Mouse (Mus musculus) liver, embryonic 14.5 days (tissue): Measurements from ENCODE around the gene Lrrc8d. TPM values are rescaled to one million over a fixed set of nuclear protein-coding genes. Genes with fewer than 3 reads are reported as not detected.
"Not testable (repeated sequence)": the region's sequence is repeated elsewhere in the genome, so short reads cannot be mapped to it uniquely, and the experiment has no call there.

Experiments
- ATAC-seq: fragments of 200-750 bp; cut with Nextera tagmentation; 2 replicates; pipeline ENCODE4 v1.8.0; 2017; ENCODE audit warnings: moderate number of reproducible peaks, mild to moderate bottlenecking, moderate library complexity; ENCODE audit not compliant: insufficient read depth
- DNase-seq, 3 experiments: peaks; one replicate each; pipeline ENCODE4 v3.0.0-alpha.2; 2012 to 2013; ENCODE audit warnings: low read depth in 3 of 3, low spot score in 3 of 3
- H3K27ac ChIP-seq: fragments of 300-500 bp; sonication (generic); 2 replicates; pipeline ENCODE4 v1.5.1; 2014; ENCODE audit warnings: moderate library complexity, mild to moderate bottlenecking, control low read depth, inconsistent platforms
- H3K27me3 ChIP-seq: fragments of 300-500 bp; sonication (generic); 2 replicates; pipeline ENCODE4 v1.6.1; 2014; ENCODE audit warnings: mild to moderate bottlenecking, low read length, moderate library complexity; ENCODE audit not compliant: control insufficient read depth, insufficient read depth
- H3K36me3 ChIP-seq: fragments of 300-500 bp; sonication (generic); replicated peaks from 2 replicates; pipeline ENCODE4 v1.6.1; 2014; ENCODE audit warnings: low read depth; ENCODE audit not compliant: control insufficient read depth, insufficient read depth
- H3K4me1 ChIP-seq, 2 experiments: fragments of 200-500 bp in 1 of 2; fragments of 300-500 bp in 1 of 2; sonication (generic) in 1 of 2; replicated peaks; 2 replicates each; pipeline ENCODE4 v1.6.1; 2012 to 2014; ENCODE audit warnings: antibody characterized with exemption in 1 of 2, inconsistent platforms in 1 of 2, low read length in 1 of 2; ENCODE audit not compliant: control insufficient read depth in 2 of 2, insufficient read depth in 2 of 2
- H3K4me2 ChIP-seq: fragments of 300-500 bp; sonication (generic); 2 replicates; pipeline ENCODE4 v1.6.1; 2014; ENCODE audit warnings: low read depth, mild to moderate bottlenecking, control low read depth, moderate library complexity
- H3K4me3 ChIP-seq, 2 experiments: fragments of 200-500 bp in 1 of 2; fragments of 300-500 bp in 1 of 2; sonication (generic) in 1 of 2; 2 replicates each; pipeline ENCODE4 v1.5.1; 2012 to 2014; ENCODE audit warnings: low read depth in 2 of 2, low read length in 2 of 2, mild to moderate bottlenecking in 2 of 2, control low read depth in 1 of 2, inconsistent platforms in 1 of 2, moderate library complexity in 1 of 2; ENCODE audit not compliant: insufficient read depth in 1 of 2
- H3K9ac ChIP-seq: fragments of 300-500 bp; sonication (generic); replicated peaks from 2 replicates; pipeline ENCODE4 v1.6.1; 2014; ENCODE audit warnings: mild to moderate bottlenecking, control low read depth, moderate library complexity
- H3K9me3 ChIP-seq: fragments of 300-500 bp; sonication (generic); 2 replicates; pipeline ENCODE4 v1.6.1; 2016; ENCODE audit warnings: low read length, mixed read lengths; ENCODE audit not compliant: control insufficient read depth
- CTCF ChIP-seq: IDR thresholded peaks from 2 replicates; pipeline ENCODE4 v1.5.1; 2016; ENCODE audit warnings: antibody characterized with exemption, low read depth, control low read depth
- EP300 ChIP-seq: IDR thresholded peaks from 2 replicates; pipeline ENCODE4 v1.6.1; 2016; ENCODE audit warnings: antibody characterized with exemption, low read depth
- WGBS: fragments of 180-500 bp; shearing (Covaris S2); extraction: QIAGEN DNeasy Blood & Tissue Kit; methylation state at CpG from one replicate; pipeline ENCODE4 v1.1.7; 2014; ENCODE audit not compliant: insufficient replicate concordance; 5-methylcytosine and 5-hydroxymethylcytosine counted together
- polyA plus RNA-seq, 2 experiments: library from polyadenylated mRNA; depleted of rRNA in 1 of 2; stranded (reverse) in 1 of 2; unstranded in 1 of 2; fragments of >200 nt; fragmentation: Nextera tagmentation in 1 of 2; extraction: Ambion mirVana in 1 of 2; gene quantifications; 2 replicates each; pipeline versions ENCODE4 v1.2.1 to v1.2.3; 2012 to 2014

Lrrc8d gene
- polyA plus RNA-seq, 2 experiments: 3.3 to 7.8 TPM

DNA sequence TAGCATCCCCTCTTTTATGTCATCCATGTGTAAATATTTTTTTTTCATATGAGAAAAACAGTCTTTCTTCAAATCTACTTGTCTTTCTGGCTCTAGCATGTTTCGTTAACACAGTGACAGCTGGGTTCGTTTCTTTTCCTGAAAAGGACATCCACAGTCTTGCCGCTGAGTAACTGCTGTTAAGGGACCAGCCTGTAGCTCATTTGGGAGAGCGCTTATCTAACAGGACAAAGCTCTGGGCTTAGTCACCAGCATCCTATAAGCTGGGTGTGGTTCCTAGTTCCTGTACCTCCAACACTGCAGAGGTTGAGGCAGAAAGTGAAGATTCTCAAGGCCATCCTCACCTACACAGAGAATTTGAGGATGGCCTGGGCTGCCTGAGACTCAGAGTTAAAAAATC lies 20.5 kb upstream of the Lrrc8d start:
- Histone ChIP-seq H3K9ac (no peak overlapping the region), H3K27ac (no peak overlapping the region), H3K4me2 (no peak overlapping the region), H3K4me1 (no peaks in the 10 kb centered on the region), H3K9me3 (no peaks in the 10 kb centered on the region), H3K4me3 (no peak overlapping the region), H3K36me3 (no peaks in the 10 kb centered on the region), H3K27me3 (no peaks in the 10 kb centered on the region)
- no peak for ATAC-seq
- WGBS: 28% methylated on average over 4 of the region's 4 CpGs
- no peak for DNase-seq
- no peak for TF ChIP-seq CTCF
- TF ChIP-seq EP300: no peak

DNA sequence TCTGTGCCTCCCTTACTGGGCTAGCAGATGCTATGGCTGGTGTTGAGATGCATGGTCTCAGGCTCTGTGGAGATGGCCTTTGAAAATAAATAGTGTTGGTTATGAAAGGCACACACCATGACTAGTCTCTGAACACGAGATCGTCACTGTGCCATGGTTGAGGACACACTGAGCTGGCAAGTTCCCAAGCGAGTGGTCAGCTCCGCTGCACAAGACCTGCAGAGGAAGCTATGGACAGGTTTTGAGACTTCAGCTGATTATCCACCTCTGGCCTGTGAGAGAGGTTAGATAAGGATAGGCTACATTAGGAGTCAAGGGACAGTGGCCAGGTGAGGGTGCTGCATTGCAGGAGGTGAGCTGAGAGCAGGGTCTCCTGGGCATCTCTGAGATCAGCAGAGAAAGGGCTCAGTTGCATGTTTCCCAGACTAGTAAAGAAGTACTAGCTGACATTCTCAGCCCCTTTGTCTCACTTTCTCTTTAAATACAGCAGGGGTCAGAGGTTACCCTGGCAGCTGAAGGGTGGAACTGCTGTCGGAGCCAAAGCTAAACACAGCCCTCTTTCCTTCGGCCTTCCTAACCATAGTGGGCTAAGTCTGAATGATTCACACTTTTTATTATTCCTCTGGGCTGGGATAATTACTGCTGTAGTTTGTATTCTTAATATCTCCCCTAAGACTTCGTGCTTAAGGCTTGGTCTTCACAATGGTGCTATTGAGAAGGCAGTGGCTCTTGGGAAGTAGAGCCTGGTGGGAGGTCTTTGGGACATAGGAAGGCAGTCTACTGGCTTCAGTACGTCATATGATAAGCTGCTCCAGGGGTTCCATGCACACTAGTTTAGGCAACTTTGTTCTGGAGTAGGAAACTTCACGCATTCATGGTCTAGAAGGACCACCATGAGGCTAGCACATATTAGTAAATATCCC lies 19.6 kb upstream of the Lrrc8d start:
- Histone ChIP-seq H3K9ac (no peak overlapping the region), H3K4me3 (no peak overlapping the region), H3K4me2 (no peak overlapping the region), H3K9me3 (no peaks in the 10 kb centered on the region), H3K27me3 (no peaks in the 10 kb centered on the region), H3K4me1 (no peaks in the 10 kb centered on the region), H3K27ac (no peak overlapping the region), H3K36me3 (no peaks in the 10 kb centered on the region)
- no peak for TF ChIP-seq EP300
- 56% methylated on average over 9 of the region's 9 CpGs for WGBS
- DNase-seq (no peak), ATAC-seq (no peak)

DNA sequence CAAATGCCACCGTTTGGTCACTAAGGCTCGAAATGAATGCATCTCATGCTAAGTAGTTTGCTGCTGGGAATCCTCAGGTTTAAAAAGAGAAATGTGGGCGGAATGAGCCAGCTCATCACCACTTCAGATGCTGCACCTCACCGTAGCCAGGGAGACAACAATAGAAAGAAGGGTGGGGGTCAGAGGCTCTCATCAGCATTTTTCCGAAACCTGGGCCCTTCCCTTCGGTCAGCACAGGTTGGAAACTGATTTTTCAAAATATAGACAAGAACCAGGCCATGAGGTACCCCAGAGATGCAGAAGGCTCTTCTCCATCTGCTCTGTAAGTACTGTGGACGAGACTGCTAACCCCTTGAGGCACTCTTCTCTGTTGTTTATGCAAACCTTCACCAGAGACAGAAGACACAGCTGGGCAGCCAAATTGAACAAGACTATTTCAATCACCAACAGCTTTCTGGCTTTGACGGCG lies 17.6 kb upstream of the Lrrc8d start:
- DNase-seq (no peak), ATAC-seq (no peak)
- Histone ChIP-seq H3K27ac (no peak overlapping the region), H3K4me3 (no peak overlapping the region), H3K9me3 (no peaks in the 10 kb centered on the region), H3K36me3 (no peaks in the 10 kb centered on the region), H3K4me1 (no peaks in the 10 kb centered on the region), H3K9ac (no peak overlapping the region), H3K27me3 (no peaks in the 10 kb centered on the region), H3K4me2 (no peak overlapping the region)
- WGBS: 63% methylated on average over 9 of the region's 9 CpGs
- TF ChIP-seq CTCF: no peak
- no peak for TF ChIP-seq EP300

DNA sequence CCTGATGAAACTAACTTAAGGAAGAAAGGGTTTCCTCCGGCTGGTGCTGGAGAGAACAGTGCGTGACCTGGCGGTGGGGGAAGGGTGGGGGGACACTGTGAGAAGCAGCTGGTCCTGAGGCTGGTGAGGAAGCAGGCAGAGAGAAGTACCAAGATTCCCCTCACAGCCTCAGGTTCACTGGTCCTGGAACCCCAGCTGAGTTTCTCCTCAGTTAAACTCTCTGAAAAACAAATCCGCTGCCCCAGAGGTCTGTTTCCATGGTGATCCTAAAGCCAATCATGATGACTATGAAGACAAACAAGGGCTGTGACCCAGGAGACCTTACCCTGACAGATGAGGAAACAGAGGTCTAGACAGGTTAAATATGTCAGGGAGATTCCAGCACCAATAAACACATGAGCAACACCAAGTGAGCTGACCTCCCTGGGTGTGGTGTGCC lies 15.8 kb upstream of the Lrrc8d start:
- Histone ChIP-seq H3K9me3 (no peaks in the 10 kb centered on the region), H3K9ac (no peak overlapping the region), H3K4me1 (no peaks in the 10 kb centered on the region; a peak in 1 of 4 replicates), H3K27ac (no peak overlapping the region), H3K4me3 (no peak overlapping the region), H3K36me3 (no peaks in the 10 kb centered on the region), H3K27me3 (no peaks in the 10 kb centered on the region), H3K4me2 (no peak overlapping the region)
- DNase-seq: no peak
- no peak for TF ChIP-seq CTCF
- no peak for TF ChIP-seq EP300
- WGBS: 52% methylated on average over 4 of the region's 4 CpGs
- ATAC-seq: peak; percentile 63

DNA sequence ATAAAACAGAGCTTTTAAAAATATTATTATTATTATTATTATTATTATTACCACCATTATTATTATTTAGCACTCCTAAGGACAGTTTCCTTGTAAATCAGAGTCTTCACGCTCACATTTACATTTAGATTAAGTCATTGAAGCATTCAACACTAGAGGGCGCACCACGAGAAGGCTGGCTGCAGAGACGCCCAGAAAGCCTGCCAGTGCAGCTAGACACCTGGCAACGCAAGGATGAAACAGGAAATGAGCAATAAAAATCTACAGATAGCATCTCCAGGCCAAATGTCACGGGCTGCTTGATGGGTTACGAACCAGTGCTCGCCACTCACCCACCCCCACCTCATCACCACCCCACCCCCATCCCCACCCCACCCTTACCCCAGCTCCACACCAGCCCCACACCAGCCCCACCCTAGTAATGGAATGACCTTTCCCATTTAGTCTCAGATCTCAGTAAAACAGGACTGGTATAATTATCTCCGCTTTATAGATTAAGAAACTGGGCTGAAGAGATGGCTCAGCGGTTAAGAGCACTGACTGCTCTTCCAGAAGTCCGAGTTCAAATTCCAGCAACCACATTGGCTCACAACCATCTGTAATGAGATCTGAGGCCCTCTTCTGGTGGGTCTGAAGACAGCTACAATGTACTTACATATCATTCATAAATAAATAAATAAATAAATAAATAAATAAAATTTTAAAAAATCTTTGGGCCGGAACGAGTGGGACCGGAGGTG lies 14.7 kb upstream of the Lrrc8d start:
- 23% methylated on average over 14 of the region's 14 CpGs for WGBS
- no peak overlapping the region for H3K9ac ChIP-seq

DNA sequence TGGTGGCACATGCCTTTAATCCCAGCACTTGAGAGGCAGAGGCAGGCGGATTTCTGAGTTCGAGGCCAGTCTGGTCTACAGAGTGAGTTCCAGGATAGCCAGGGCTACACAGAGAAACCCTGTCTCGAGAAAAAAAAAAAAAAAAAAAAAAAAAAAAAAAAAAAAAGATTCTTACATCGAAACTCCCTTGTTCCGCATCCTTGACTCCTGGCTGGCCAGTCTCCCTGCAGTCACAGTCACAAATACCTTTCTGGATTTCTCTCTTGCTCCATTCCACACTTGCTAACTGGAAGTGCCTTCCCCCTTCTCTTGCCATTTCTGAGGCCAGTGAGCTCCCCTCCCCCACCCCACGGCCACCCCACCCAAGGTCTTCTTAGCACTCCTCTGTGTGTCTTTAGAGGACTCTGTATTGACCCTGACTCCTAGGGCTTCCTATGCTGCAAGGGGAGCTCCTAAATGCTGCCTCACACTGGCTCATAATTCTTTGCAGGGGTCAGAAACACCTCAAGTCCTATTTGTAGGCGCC lies 13.9 kb upstream of the Lrrc8d start:
- H3K27me3 ChIP-seq, H3K4me3 ChIP-seq, DNase-seq, H3K9ac ChIP-seq, H3K36me3 ChIP-seq, H3K27ac ChIP-seq, H3K9me3 ChIP-seq, H3K4me2 ChIP-seq, ATAC-seq, H3K4me1 ChIP-seq: not testable (repeated sequence)
- 61% methylated on average over 5 of the region's 7 CpGs for WGBS

More for the DNA sequence above, 14.7 kb upstream of the Lrrc8d start:
- Histone ChIP-seq H3K4me3 (no peak overlapping the region), H3K4me2 (no peak overlapping the region), H3K36me3 (no peaks in the 10 kb centered on the region), H3K27ac (no peak overlapping the region), H3K27me3 (no peaks in the 10 kb centered on the region), H3K4me1 (no peaks in the 10 kb centered on the region; a peak in 1 of 4 replicates), H3K9me3 (no peaks in the 10 kb centered on the region)
- peak; percentile 86 for TF ChIP-seq CTCF
- TF ChIP-seq EP300: no peak
- DNase-seq: peak; percentile 48 to 58 (median 52)
- ATAC-seq: 0 out of 2 replicates have a peak, but pooled peaks have one; percentile 34
